Mouse (Mus musculus) adrenal gland, adult (tissue): Measurements from ENCODE around the gene Cdipt.
A peak's percentile ranks its signal among the peaks of the same experiment; 100 is the strongest.

Source experiments
- DNase-seq, 2 experiments: peaks; one replicate each; pipeline ENCODE4 v3.0.0; 2022 to 2023; ENCODE audit warnings: low spot score in 1 of 2; ENCODE audit not compliant: inconsistent age in 2 of 2

The Cdipt gene

DNA sequence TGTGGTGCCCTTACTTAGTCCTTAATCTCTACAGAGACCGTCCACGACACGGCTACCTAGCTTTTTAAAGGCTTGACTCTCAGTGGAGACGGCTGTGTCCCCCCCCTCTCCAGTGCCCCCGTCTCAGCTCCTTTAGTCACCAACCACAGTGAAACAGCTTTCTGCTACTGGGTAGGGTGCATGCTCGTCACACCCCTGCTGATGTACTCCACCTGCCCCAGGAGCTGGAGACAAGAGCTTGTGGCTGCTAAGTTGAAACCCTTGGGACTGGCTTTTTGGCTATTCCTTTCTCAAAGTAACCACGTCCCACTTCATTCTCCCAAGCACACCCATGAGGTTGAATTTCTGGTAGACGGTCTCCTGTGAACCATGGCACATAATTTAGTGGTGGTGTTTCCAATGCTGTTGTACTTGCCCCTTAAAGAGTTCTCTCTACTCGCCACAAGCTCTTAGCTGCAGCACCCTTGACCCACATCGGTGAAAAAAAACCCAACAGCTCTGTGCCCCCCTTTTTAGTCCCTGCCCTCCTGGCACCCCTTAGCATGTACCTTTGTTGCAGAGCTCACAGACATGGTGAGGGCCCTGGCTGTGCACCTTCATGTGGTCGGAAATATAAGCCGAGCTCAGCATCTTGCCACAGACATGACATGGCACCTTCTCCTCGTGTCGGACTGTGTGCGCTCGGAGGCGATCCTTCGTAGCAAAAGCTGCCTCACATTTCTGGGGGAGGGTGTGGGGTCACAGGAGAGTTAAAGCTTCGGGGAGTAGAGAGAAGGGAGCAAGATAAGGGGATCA is 48.4 kb downstream of the Cdipt start:
- DNase-seq, result peak; percentile 33 to 70

DNA sequence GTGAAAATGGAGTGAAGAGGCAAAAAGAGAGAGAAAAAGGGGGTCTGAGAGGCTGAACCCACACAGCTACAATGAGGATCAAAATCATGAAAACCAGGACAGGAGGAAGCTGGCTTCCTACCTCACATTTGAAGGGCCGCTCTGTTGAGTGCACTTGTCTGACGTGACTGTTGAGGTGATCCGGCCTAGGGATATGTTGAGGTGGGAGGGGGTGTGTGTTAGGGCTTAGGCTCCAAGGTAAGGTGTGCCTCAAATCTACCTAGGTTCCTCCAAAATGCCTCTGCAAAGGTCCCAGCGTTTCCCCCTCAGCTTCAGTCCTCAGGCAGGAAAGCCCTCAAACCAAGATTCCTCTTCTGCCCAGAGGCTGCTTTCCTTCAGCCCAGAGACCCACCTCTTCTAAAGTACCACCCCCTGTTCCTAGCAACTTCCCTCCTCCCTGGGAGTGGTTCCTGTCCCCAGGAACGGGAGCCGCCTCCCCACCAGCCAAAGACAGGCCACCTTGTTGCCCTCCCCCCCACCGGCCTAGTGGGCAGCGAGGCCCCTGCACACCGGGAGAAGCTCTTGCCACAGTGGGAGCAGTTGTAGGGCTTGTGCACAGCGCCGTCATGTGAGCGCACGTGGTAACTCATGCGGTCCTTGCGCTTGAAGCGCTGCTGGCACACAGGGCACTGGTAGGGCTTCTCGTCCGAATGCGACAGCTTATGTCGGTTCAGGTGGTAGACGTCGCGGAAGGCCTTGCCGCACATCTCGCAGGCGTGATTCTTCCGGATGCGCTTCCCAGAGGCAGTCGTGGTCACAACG is 49.2 kb downstream of the Cdipt start:
- peak; percentile 88 to 94 for DNase-seq

DNA sequence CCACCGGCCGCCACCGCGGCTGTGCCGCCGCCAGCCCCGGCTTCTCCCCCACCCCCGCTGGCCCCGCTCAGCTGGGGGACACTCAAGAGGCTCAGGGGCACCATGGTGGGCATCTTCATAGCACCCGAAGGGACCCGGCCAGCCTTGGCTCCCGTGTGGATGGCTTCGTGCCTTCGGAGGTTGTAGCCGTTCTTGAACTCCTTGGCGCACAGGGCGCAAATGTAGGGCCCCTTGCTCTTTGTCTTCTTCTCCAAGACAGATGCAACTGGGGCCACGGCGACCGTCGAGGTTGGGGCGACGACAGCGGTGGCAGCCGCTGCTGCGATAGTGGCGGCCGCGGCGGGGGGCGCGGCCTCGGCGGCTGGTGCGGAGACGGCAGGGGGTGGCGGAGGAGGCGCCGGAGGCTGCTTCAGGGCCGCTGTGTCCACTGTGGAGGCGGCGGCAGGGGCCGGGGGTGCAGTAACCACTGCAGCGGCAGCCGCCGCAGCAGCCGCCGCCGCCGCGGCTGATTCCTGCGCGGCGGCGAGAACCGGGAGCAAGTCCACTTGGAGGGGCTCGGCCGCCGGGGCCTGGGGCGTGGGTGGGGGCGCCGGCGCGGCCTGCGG is 49.9 kb downstream of the Cdipt start:
- DNase-seq, result peak; percentile 71 to 89

DNA sequence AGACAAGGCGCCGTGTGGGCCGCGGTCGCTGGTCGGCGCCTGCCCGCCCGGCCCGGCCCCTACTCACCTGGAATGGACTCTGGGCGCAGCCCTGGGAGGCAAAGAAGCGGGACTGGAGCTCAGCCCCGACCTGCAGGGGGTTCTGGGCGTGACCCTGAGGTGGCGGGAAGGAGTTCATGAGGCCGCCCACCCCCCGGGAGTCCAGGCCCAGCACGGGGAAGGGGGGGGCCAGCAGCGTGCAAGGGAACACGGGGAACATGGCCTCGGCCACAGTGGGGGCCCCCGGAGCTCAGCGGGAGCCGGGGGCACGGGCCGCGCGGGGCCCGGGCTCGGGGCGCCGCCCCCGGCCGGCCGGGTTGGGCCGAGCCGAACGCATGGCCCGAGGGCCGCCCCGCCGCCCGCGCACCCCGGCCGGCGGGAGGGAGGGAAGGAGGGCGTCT is 50.5 kb downstream of the Cdipt start:
- DNase-seq, result peak; percentile 81 to 92

DNA sequence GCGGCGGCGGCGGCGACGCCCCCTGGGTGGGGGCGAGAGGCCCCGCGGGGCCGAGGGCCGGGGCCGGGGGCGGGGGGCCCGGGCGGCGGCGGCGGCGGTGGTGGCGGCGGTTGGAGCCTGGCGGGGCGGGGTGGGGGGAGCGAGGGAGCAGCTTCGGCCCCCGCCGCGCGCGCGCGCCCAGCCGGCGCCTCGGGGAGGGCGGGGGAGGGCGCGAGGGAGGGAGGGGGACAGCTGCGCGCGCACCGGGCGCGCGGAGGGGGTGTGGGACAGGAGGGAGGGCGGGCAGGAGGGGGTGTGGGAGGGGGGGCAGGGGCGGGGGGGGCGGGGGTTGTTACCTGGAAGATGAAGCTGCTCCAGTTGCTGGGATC is 50.9 kb downstream of the Cdipt start:
- DNase-seq, result no peak

DNA sequence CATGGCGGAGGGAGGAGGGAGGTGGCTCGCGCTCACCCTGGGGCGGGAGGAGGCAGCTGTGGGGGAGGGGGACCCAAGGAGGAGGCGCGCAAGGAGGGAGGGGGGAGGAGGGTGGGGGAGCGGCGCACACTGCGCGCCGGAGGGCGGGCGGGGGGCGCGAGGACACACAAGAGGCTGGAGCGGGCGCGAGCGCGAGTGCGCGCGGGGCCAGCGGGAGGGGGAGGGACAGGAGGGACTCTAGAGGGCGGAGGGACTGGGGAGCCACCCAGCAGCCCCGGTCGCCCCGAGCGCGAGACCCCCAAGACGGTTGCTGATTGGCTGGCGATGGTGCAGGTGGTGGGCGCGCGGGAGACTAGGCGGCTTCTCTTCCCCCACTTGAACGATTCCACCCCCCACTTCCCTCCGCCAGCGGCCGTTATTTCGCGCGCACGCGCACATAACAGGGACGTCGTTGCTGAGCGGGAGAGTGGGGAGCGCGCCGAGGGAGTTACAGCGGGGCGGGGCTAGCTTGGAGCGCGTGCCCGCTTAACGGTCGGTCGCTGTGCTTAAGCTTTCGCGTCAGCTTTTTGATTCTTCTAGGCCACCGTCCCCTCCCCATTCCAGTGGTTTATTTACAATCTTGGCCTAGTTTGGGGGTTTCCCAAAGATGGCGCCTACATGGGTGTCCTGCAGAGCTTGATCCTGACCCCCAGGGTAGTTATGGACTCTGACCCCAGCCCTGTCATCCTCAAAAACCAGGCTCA is 51.4 kb downstream of the Cdipt start, which contains the start of gene Maz:
Gene Maz (minus strand): TSS at position 54 of the 743 bp plus-strand sequence.
- DNase-seq, result peak; percentile 100

DNA sequence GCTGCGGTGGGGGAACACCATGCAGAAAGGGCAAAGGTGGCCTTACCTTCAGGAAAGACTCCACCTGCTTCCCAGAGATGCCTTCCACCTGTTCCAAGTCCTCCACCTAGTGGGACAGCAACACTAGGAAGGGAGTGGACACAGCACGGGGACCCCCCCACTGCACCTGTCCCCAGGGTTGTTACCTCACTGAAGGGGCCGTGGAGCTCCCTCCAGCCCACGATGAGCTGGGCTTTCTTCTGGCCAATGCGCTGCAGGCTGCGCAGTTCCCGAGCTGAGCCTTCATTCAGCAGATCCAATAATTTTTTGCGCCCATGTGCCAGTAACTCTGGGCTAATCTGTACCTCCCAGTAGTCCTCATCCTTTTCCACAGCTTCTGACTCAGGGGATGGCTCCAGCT is 52.2 kb downstream of the Cdipt start:
- DNase-seq, result no peak
